Mouse (Mus musculus): ENCODE data around the gene Twf2. TPM values are rescaled to one million over a fixed set of nuclear protein-coding genes. Genes with fewer than 3 reads are reported as not detected.

The Twf2 gene
- polyA plus RNA-seq, 1 experiment = 12.1 TPM

GRCm38 (mm10) chr9:106170556-106171345 is 32.2 kb upstream of the Twf2 start, which contains the start of gene Wdr82:
Gene Wdr82, plus strand, starts transcription at chr9:106170928.
- Histone ChIP-seq H3K36me3 (ENCODE audit: control insufficient read depth, insufficient read depth, low read length) (no peaks in the 10 kb centered on the region; the same call in 1 of the 2 replicates), H3K4me3 (ENCODE audit: control insufficient read depth, low read depth, low read length) (peak within 1 kb of the TSS; percentile 97), H3K4me1 (ENCODE audit: control insufficient read depth, insufficient read depth, low read length) (peaks cover 19% of the 10 kb centered on the region), H3K27me3 (ENCODE audit: control insufficient read depth, insufficient read depth, low read length) (no peaks in the 10 kb centered on the region), H3K27ac (ENCODE audit: control insufficient read depth, insufficient read depth, low read depth, low read length) (peak within 1 kb of the TSS; percentile 98)
- no peak for TF ChIP-seq CTCF (IDR thresholded peaks at IDR 0.05; ENCODE audit: control insufficient read depth, insufficient read depth, insufficient replicate concordance, low read depth, low read length)
- TF ChIP-seq POLR2A (IDR thresholded peaks at IDR 0.05; ENCODE audit: control insufficient read depth, low read depth, low read length) = peak; percentile 95

GRCm38 (mm10) chr9:106171346-106172158 is 31.4 kb upstream of the Twf2 start:
- no peaks in the 10 kb centered on the region; the same call in 1 of the 2 replicates for H3K36me3 ChIP-seq (ENCODE audit: control insufficient read depth, insufficient read depth, low read length)
- peak overlapping the region; percentile 97 for H3K4me3 ChIP-seq (ENCODE audit: control insufficient read depth, low read depth, low read length)
- peaks cover 19% of the 10 kb centered on the region for H3K4me1 ChIP-seq (ENCODE audit: control insufficient read depth, insufficient read depth, low read length)
- no peaks in the 10 kb centered on the region for H3K27me3 ChIP-seq (ENCODE audit: control insufficient read depth, insufficient read depth, low read length)
- peak overlapping the region; percentile 97 for H3K27ac ChIP-seq (ENCODE audit: control insufficient read depth, insufficient read depth, low read depth, low read length)
- TF ChIP-seq CTCF (IDR thresholded peaks at IDR 0.05; ENCODE audit: control insufficient read depth, insufficient read depth, insufficient replicate concordance, low read depth, low read length) (no peak), POLR2A (IDR thresholded peaks at IDR 0.05; ENCODE audit: control insufficient read depth, low read depth, low read length) (peak; percentile 45; the same call in 1 of the 2 replicates)

- TF ChIP-seq POLR2A (IDR thresholded peaks at IDR 0.05; ENCODE audit: control insufficient read depth, low read depth, low read length) (no peak), CTCF (IDR thresholded peaks at IDR 0.05; ENCODE audit: control insufficient read depth, insufficient read depth, insufficient replicate concordance, low read depth, low read length) (no peak)
- H3K4me3 ChIP-seq (ENCODE audit: control insufficient read depth, low read depth, low read length) = no peak overlapping the region
Observed at GRCm38 (mm10) chr9:106172527-106172926, 30.4 kb upstream of the Twf2 start.

GRCm38 (mm10) chr9:106173363-106173762 is 29.5 kb upstream of the Twf2 start:
- H3K4me1 ChIP-seq (ENCODE audit: control insufficient read depth, insufficient read depth, low read length) = peaks cover 19% of the 10 kb centered on the region
- no peaks in the 10 kb centered on the region; the same call in none of the 2 replicates for H3K36me3 ChIP-seq (ENCODE audit: control insufficient read depth, insufficient read depth, low read length)
- no peak for TF ChIP-seq CTCF (IDR thresholded peaks at IDR 0.05; ENCODE audit: control insufficient read depth, insufficient read depth, insufficient replicate concordance, low read depth, low read length)
- TF ChIP-seq POLR2A (IDR thresholded peaks at IDR 0.05; ENCODE audit: control insufficient read depth, low read depth, low read length) = no peak
- no peak overlapping the region for H3K4me3 ChIP-seq (ENCODE audit: control insufficient read depth, low read depth, low read length)
- H3K27ac ChIP-seq (ENCODE audit: control insufficient read depth, insufficient read depth, low read depth, low read length) = no peak overlapping the region
- H3K27me3 ChIP-seq (ENCODE audit: control insufficient read depth, insufficient read depth, low read length) = no peaks in the 10 kb centered on the region

More at GRCm38 (mm10) chr9:106172527-106172926, 30.4 kb upstream of the Twf2 start:
- no peaks in the 10 kb centered on the region for H3K27me3 ChIP-seq (ENCODE audit: control insufficient read depth, insufficient read depth, low read length)
- no peaks in the 10 kb centered on the region; the same call in 1 of the 2 replicates for H3K36me3 ChIP-seq (ENCODE audit: control insufficient read depth, insufficient read depth, low read length)
- H3K4me1 ChIP-seq (ENCODE audit: control insufficient read depth, insufficient read depth, low read length) = peaks cover 19% of the 10 kb centered on the region
- no peak overlapping the region for H3K27ac ChIP-seq (ENCODE audit: control insufficient read depth, insufficient read depth, low read depth, low read length)

- Histone ChIP-seq H3K27me3 (ENCODE audit: control insufficient read depth, insufficient read depth, low read length) (no peaks in the 10 kb centered on the region), H3K4me3 (ENCODE audit: control insufficient read depth, low read depth, low read length) (no peak overlapping the region), H3K27ac (ENCODE audit: control insufficient read depth, insufficient read depth, low read depth, low read length) (no peak overlapping the region), H3K36me3 (ENCODE audit: control insufficient read depth, insufficient read depth, low read length) (no peaks in the 10 kb centered on the region; the same call in none of the 2 replicates), H3K4me1 (ENCODE audit: control insufficient read depth, insufficient read depth, low read length) (peaks cover 9% of the 10 kb centered on the region)
- TF ChIP-seq POLR2A (IDR thresholded peaks at IDR 0.05; ENCODE audit: control insufficient read depth, low read depth, low read length) = no peak
- no peak for TF ChIP-seq CTCF (IDR thresholded peaks at IDR 0.05; ENCODE audit: control insufficient read depth, insufficient read depth, insufficient replicate concordance, low read depth, low read length)
Observed at GRCm38 (mm10) chr9:106175552-106176200, 27.2 kb upstream of the Twf2 start.

GRCm38 (mm10) chr9:106176769-106177168 is 26.1 kb upstream of the Twf2 start:
- H3K36me3 ChIP-seq (ENCODE audit: control insufficient read depth, insufficient read depth, low read length) = no peaks in the 10 kb centered on the region; the same call in none of the 2 replicates
- H3K27ac ChIP-seq (ENCODE audit: control insufficient read depth, insufficient read depth, low read depth, low read length) = no peak overlapping the region
- no peak overlapping the region for H3K4me3 ChIP-seq (ENCODE audit: control insufficient read depth, low read depth, low read length)
- no peak for TF ChIP-seq POLR2A (IDR thresholded peaks at IDR 0.05; ENCODE audit: control insufficient read depth, low read depth, low read length)
- TF ChIP-seq CTCF (IDR thresholded peaks at IDR 0.05; ENCODE audit: control insufficient read depth, insufficient read depth, insufficient replicate concordance, low read depth, low read length) = no peak
- H3K4me1 ChIP-seq (ENCODE audit: control insufficient read depth, insufficient read depth, low read length) = peaks cover 5% of the 10 kb centered on the region
- H3K27me3 ChIP-seq (ENCODE audit: control insufficient read depth, insufficient read depth, low read length) = no peaks in the 10 kb centered on the region
